Mouse (Mus musculus) cortical plate, adult 2 months (tissue): ENCODE results near the gene Csrnp3. TPM values are rescaled to one million over a fixed set of nuclear protein-coding genes. Genes with fewer than 3 reads are reported as not detected.

Source experiments
- H3K27ac ChIP-seq: fragments of 200-500 bp; 2 replicates; pipeline ENCODE4 v1.5.1; 2012; ENCODE audit warnings: low read length, control low read depth, inconsistent platforms; ENCODE audit not compliant: insufficient read depth
- H3K4me1 ChIP-seq: fragments of 200-500 bp; 2 replicates; pipeline ENCODE4 v1.6.1; 2011; ENCODE audit warnings: low read length; ENCODE audit not compliant: control insufficient read depth, insufficient read depth
- H3K4me3 ChIP-seq: fragments of 200-500 bp; 2 replicates; pipeline ENCODE4 v1.5.1; 2011; ENCODE audit warnings: mild to moderate bottlenecking, low read length, control low read depth; ENCODE audit not compliant: insufficient read depth
- CTCF ChIP-seq: fragments of 200-500 bp; IDR thresholded peaks from 2 replicates; pipeline ENCODE4 v1.5.1; 2011; ENCODE audit warnings: mild to moderate bottlenecking, control low read depth, low read length; ENCODE audit not compliant: insufficient read depth; ENCODE audit errors: extremely low read depth
- POLR2A ChIP-seq: fragments of 200-500 bp; IDR thresholded peaks from 2 replicates; pipeline ENCODE4 v1.6.1; 2011; ENCODE audit warnings: mild to moderate bottlenecking, low read length, control low read depth; ENCODE audit not compliant: insufficient read depth; ENCODE audit errors: extremely low read depth
- polyA plus RNA-seq: library from polyadenylated mRNA; depleted of rRNA; stranded (reverse); fragments of >200 nt; gene quantifications from 2 replicates; pipeline ENCODE4 v1.2.3, GENCODE M21; 2012; rRNA removed

Csrnp3 gene
- polyA plus RNA-seq, 1 experiment = 36.0 TPM

DNA sequence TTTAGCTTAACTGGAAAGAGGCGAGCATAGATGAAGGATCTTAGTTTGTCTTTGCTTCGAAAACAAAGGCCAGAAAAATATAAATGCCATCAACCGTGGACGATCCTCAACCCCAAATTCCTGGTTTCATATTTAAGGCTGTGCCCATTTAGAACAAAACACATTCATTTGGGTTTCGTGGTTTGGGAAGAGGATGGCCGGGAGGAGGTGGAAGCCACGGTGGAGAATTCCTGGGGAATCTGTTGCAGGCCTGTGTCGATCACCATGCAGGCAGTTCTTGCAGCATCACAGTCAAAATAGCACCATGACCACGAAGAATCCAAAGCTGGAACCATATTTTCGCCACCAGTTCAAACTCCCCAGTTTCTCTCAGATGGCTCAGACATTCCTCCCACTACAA lies 217.7 kb downstream of the Csrnp3 start:
- TF ChIP-seq CTCF (no peak), POLR2A (no peak)
- peaks cover 3% of the 10 kb centered on the region; the same call in 1 of the 2 replicates for H3K4me1 ChIP-seq
- peak overlapping the region; percentile 77 for H3K27ac ChIP-seq
- H3K4me3 ChIP-seq = no peak overlapping the region

DNA sequence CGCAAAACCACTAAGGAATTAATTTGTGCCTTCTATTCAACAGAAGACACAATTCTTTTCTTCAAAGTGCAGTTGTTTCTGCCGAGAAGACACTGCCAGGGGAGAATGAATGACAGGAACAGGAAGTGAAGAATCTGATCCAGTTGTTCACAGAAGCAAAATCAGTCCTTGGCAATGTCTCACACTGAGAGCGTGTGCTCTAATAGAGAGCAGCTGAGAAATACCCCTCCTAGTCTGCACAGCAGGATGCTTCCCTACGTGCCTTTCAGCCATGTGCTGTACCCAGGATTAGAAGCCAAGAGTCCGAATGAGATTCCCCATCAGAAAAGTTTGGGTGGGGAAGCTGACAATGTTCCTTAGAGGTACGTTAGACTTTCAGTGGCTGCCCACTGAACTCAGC lies 223.9 kb downstream of the Csrnp3 start:
- Histone ChIP-seq H3K27ac (no peak overlapping the region), H3K4me3 (no peak overlapping the region), H3K4me1 (no peaks in the 10 kb centered on the region)
- TF ChIP-seq POLR2A (no peak), CTCF (no peak)

GRCm38 (mm10) chr2:66080731-66081130 lies 235.2 kb downstream of the Csrnp3 start:
- TF ChIP-seq CTCF (no peak), POLR2A (no peak)
- no peaks in the 10 kb centered on the region for H3K4me1 ChIP-seq
- H3K27ac ChIP-seq = no peak overlapping the region
- no peak overlapping the region for H3K4me3 ChIP-seq

Other genes with a start within 250 kb of the Csrnp3 start
- 81.1 and 82.4 TPM in 2 replicates for gene Scn2a, start 225.0 kb upstream of the Csrnp3 start, polyA plus RNA-seq